Mouse (Mus musculus): ENCODE results near the gene AI597479.

DNA sequence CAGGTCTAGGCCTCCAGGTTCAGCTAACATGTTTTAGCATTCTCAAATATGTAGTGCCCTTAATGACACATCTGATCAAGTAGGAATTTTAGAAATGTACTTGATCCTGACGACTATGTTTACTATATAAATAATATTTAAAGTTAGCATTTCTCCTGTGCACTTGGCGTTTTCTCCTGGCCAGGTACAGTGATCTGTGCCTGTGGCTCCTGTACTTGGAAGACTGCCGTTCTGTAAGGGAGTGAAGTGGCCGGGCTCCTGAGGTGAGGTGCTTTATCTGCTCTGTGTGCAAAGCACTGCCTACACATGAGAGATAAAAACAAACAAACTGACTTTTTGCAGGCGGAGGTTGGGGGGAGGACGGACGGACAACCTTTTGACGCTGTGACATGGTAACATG lies 31.9 kb upstream of the AI597479 start:
- TF ChIP-seq GATA1 (IDR thresholded peaks at IDR 0.05; ENCODE audit: borderline replicate concordance, low read length) (no peak), FLI1 (IDR thresholded peaks at IDR 0.05; ENCODE audit: low read length) (no peak)
